Mouse (Mus musculus) midbrain, embryonic 14.5 days (tissue): ENCODE results near the gene Vstm5. TPM values are rescaled to one million over a fixed set of nuclear protein-coding genes. Genes with fewer than 3 reads are reported as not detected.
A peak's percentile ranks its signal among the peaks of the same experiment; 100 is the strongest.

Source experiments
- ATAC-seq: fragments of 200-750 bp; cut with Nextera tagmentation; 2 replicates; pipeline ENCODE4 v1.8.0; 2017; ENCODE audit warnings: moderate number of reproducible peaks, moderate library complexity; ENCODE audit not compliant: low FRiP score, low TSS enrichment
- DNase-seq: peaks from one replicate; pipeline ENCODE4 v3.0.0-alpha.2; 2015
- H3K27ac ChIP-seq: fragments of 300-500 bp; sonication (generic); replicated peaks from 2 replicates; pipeline ENCODE4 v1.5.1; 2014; ENCODE audit warnings: mild to moderate bottlenecking, low read depth, low read length, moderate library complexity
- H3K27me3 ChIP-seq: fragments of 300-500 bp; sonication (generic); 2 replicates; pipeline ENCODE4 v1.6.1; 2014; ENCODE audit warnings: low read length, control low read depth, mixed read lengths; ENCODE audit not compliant: control insufficient read depth, insufficient read depth
- H3K36me3 ChIP-seq: fragments of 300-500 bp; sonication (generic); 2 replicates; pipeline ENCODE4 v1.6.1; 2014; ENCODE audit warnings: low read length, control low read depth; ENCODE audit not compliant: control insufficient read depth, insufficient read depth
- H3K4me1 ChIP-seq: fragments of 300-500 bp; sonication (generic); 2 replicates; pipeline ENCODE4 v1.6.1; 2014; ENCODE audit warnings: mild to moderate bottlenecking, antibody characterized with exemption, low read length, control low read depth; ENCODE audit not compliant: control insufficient read depth, insufficient read depth
- H3K4me2 ChIP-seq: fragments of 300-500 bp; sonication (generic); 2 replicates; pipeline ENCODE4 v1.6.1; 2014; ENCODE audit warnings: mild to moderate bottlenecking, low read length, moderate library complexity
- H3K4me3 ChIP-seq: fragments of 300-500 bp; sonication (generic); replicated peaks from 2 replicates; pipeline ENCODE4 v1.5.1; 2014; ENCODE audit warnings: low read depth, low read length
- H3K9ac ChIP-seq: fragments of 300-500 bp; sonication (generic); replicated peaks from 2 replicates; pipeline ENCODE4 v1.6.1; 2014; ENCODE audit warnings: mild to moderate bottlenecking, low read length, moderate library complexity
- H3K9me3 ChIP-seq: fragments of 300-500 bp; sonication (generic); 2 replicates; pipeline ENCODE4 v1.6.1; 2016; ENCODE audit warnings: low read length, control low read depth, mixed read lengths; ENCODE audit not compliant: control insufficient read depth
- WGBS: fragments of 180-500 bp; shearing (Covaris S2); extraction: QIAGEN DNeasy Blood & Tissue Kit; methylation state at CpG from one replicate; pipeline ENCODE4 v1.1.7; 2014; 5-methylcytosine and 5-hydroxymethylcytosine counted together
- polyA plus RNA-seq: library from polyadenylated mRNA; unstranded; fragments of >200 nt; fragmentation: Nextera tagmentation; extraction: Ambion mirVana; gene quantifications from 2 replicates; pipeline ENCODE4 v1.2.1, GENCODE M21; 2014

Vstm5 gene
- polyA plus RNA-seq, 1 experiment from 2014 or later, result 19.8 TPM

DNA sequence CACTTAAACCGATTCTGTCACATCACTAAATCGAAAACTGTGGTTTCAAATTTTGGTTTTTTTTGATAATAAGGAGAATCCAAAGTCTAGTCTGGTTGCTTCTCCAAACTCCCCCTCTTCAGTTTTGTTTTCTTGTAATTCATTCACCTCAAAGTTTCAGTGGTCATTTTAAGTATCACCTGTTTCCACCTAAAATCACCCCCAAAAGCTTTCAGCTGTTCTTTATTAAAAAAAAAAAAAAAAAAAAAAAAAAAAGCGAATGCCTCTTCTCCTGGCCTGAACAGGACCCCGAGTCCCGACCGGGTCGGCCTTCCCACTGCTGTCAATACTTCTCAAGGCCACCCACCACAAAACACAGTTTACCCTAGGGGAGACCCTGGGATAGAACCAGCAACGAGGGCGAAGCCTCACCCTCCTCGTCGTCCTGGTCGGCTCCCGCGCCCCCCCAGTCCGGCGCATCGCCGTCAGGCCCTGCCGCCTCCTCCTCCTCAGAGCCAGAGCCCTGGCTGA is 40.3 kb downstream of the Vstm5 start:
- H3K4me1 ChIP-seq, result peaks cover 16% of the 10 kb centered on the region
- H3K4me2 ChIP-seq, result peak overlapping the region; percentile 92
- H3K4me3 ChIP-seq, result peak overlapping the region; percentile 96
- H3K36me3 ChIP-seq, result peaks cover 26% of the 10 kb centered on the region
- DNase-seq, result no peak
- no peaks in the 10 kb centered on the region for H3K27me3 ChIP-seq
- H3K27ac ChIP-seq, result peak overlapping the region; percentile 90
- peak overlapping the region; percentile 95 for H3K9ac ChIP-seq
- H3K9me3 ChIP-seq, result no peaks in the 10 kb centered on the region
- WGBS, result 11% methylated on average over 19 of the region's 19 CpGs
- ATAC-seq, result no peak; the same call in 1 of the 2 replicates

DNA sequence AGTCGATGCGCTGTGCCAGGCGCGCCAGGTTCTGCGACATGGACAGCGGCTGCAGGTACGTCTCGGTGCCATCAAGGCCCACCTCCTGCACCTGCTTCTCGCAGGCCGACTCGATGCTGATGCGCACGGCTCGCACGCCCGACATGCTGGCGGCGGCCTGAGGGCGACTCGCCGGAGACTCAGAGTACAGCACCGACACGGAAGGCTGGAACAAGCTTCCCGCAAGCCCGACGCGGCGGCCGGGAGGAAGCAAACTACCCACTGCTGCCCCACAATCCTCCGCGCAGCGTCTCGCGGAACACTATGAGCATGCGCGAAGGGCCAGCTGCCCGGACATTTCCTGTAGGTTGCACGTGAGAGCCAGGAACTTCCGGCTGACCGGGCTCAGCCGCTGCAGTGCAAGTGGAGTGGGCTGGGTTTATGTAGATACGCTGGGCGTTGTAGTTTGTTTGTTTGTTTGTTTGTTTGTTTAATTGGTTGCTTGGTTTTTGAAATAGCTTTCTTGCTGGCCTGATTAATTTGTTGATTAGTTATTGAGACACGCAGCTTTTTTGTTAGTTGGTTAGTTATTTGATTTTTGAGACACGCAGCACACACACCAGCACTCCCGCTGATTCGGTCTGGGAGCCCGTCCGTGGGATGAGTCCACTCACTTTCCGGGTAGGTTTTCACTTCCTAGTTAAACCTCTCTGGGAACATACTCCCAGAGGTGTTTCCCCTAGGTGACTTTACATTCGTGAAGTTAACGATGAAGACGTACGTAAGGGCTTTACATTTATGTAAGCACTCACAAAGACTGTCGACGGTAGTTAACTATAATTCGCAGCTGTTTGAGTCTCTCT is 41.0 kb downstream of the Vstm5 start, which contains the start of gene Med17:
TSS of gene Med17 (minus strand) at position 283 of the 842 bp plus-strand sequence.
- H3K27ac ChIP-seq, result peak within 1 kb of the TSS; percentile 90
- H3K36me3 ChIP-seq, result peaks cover 20% of the 10 kb centered on the region
- H3K27me3 ChIP-seq, result no peaks in the 10 kb centered on the region
- peak within 1 kb of the TSS; percentile 96 for H3K4me3 ChIP-seq
- DNase-seq, result peak; percentile 98
- peaks cover 16% of the 10 kb centered on the region for H3K4me1 ChIP-seq
- peak within 1 kb of the TSS; percentile 95 for H3K9ac ChIP-seq
- peak within 1 kb of the TSS; percentile 92 for H3K4me2 ChIP-seq
- ATAC-seq, result peak; percentile 97
- H3K9me3 ChIP-seq, result no peaks in the 10 kb centered on the region
- 2% methylated on average over 57 of the region's 57 CpGs for WGBS

GRCm38 (mm10) chr9:15280491-15280879 is 41.6 kb downstream of the Vstm5 start:
- DNase-seq, result no peak
- no peaks in the 10 kb centered on the region for H3K27me3 ChIP-seq
- no peak for ATAC-seq
- WGBS, result 46% methylated on average over 5 of the region's 5 CpGs
- peak overlapping the region; percentile 96 for H3K4me3 ChIP-seq
- peaks cover 13% of the 10 kb centered on the region for H3K36me3 ChIP-seq
- H3K4me1 ChIP-seq, result peaks cover 16% of the 10 kb centered on the region
- peak overlapping the region; percentile 90; the same call in 1 of the 2 replicates for H3K27ac ChIP-seq
- H3K9ac ChIP-seq, result peak overlapping the region; percentile 95
- no peaks in the 10 kb centered on the region for H3K9me3 ChIP-seq
- peak overlapping the region; percentile 92 for H3K4me2 ChIP-seq

GRCm38 (mm10) chr9:15285443-15285842 is 46.6 kb downstream of the Vstm5 start:
- Histone ChIP-seq H3K4me1 (peaks cover 7% of the 10 kb centered on the region; the same call in 1 of the 2 replicates), H3K4me2 (no peak overlapping the region), H3K9ac (no peak overlapping the region), H3K4me3 (no peak overlapping the region), H3K9me3 (no peaks in the 10 kb centered on the region), H3K27me3 (no peaks in the 10 kb centered on the region), H3K36me3 (peaks cover 9% of the 10 kb centered on the region), H3K27ac (no peak overlapping the region)
- DNase-seq, result no peak
- 65% methylated on average over 3 of the region's 3 CpGs for WGBS
- ATAC-seq, result no peak

GRCm38 (mm10) chr9:15287846-15288245 is 49.0 kb downstream of the Vstm5 start:
- no peak for DNase-seq
- WGBS, result 53% methylated on average over 6 of the region's 6 CpGs
- H3K27me3 ChIP-seq, result no peaks in the 10 kb centered on the region

GRCm38 (mm10) chr9:15288402-15288801 is 49.6 kb downstream of the Vstm5 start:
- Histone ChIP-seq H3K27me3 (no peaks in the 10 kb centered on the region), H3K4me2 (no peak overlapping the region), H3K9ac (no peak overlapping the region), H3K4me1 (no peaks in the 10 kb centered on the region), H3K27ac (no peak overlapping the region), H3K4me3 (no peak overlapping the region), H3K36me3 (peaks cover 16% of the 10 kb centered on the region), H3K9me3 (no peaks in the 10 kb centered on the region)
- ATAC-seq (no peak), DNase-seq (no peak)
- WGBS, result 90% methylated on average over 3 of the region's 3 CpGs

More at GRCm38 (mm10) chr9:15287846-15288245, 49.0 kb downstream of the Vstm5 start:
- Histone ChIP-seq H3K4me3 (no peak overlapping the region), H3K27ac (no peak overlapping the region), H3K9ac (no peak overlapping the region), H3K9me3 (no peaks in the 10 kb centered on the region), H3K4me2 (no peak overlapping the region), H3K36me3 (peaks cover 16% of the 10 kb centered on the region), H3K4me1 (no peaks in the 10 kb centered on the region)
- no peak for ATAC-seq

DNA sequence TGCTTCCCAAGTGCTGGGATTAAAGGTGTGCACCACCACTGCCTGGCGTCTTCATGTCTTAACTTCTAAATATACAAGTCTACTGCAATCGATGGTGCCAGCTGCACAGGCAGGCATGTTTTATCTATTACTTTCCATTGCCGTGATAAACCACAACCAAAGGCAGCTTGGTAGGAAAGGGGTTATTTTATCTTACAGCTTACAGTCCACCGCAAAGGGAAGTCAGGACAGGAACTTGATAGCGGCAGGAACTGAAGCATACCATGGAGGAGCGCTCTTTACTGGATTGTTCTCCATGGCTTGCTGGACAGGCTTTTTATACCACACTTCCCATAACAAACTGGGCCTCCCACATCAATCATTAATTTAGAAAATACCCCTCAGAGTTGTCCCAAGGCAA is 50.4 kb downstream of the Vstm5 start:
- Histone ChIP-seq H3K9ac (no peak overlapping the region), H3K4me2 (no peak overlapping the region), H3K9me3 (no peaks in the 10 kb centered on the region), H3K36me3 (peaks cover 16% of the 10 kb centered on the region), H3K27ac (no peak overlapping the region), H3K4me1 (no peaks in the 10 kb centered on the region), H3K27me3 (no peaks in the 10 kb centered on the region), H3K4me3 (no peak overlapping the region)
- no peak for ATAC-seq
- no peak for DNase-seq
- WGBS, result 92% methylated on average over 6 of the region's 6 CpGs

DNA sequence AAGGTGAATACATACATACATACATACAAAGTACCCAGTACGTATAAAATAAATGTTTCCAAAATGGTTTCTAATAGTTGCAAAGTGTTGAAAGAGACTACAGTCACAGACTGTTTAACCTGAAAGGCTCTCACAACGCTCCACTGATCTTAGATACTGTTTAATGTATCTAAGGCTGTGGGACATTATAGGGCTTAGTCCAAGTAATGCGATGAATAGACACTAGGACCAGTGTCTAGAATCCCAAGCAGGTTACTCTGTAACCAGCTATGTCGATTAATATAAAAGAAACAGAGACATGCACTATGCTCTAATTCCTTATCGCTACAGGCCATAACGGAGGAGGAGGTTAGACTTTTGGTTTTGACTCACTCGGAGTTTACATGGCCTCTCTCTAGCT is 58.3 kb downstream of the Vstm5 start:
- Histone ChIP-seq H3K27me3 (no peaks in the 10 kb centered on the region), H3K27ac (no peak overlapping the region), H3K4me1 (no peaks in the 10 kb centered on the region), H3K4me3 (no peak overlapping the region), H3K9me3 (no peaks in the 10 kb centered on the region), H3K9ac (no peak overlapping the region), H3K4me2 (no peak overlapping the region), H3K36me3 (peaks cover 14% of the 10 kb centered on the region; the same call in 1 of the 2 replicates)
- 88% methylated on average over 7 of the region's 7 CpGs for WGBS
- DNase-seq (no peak), ATAC-seq (no peak)
